Mouse (Mus musculus): ENCODE data around the gene Galnt18.
A peak's percentile ranks its signal among the peaks of the same experiment; 100 is the strongest.

Galnt18 gene

DNA sequence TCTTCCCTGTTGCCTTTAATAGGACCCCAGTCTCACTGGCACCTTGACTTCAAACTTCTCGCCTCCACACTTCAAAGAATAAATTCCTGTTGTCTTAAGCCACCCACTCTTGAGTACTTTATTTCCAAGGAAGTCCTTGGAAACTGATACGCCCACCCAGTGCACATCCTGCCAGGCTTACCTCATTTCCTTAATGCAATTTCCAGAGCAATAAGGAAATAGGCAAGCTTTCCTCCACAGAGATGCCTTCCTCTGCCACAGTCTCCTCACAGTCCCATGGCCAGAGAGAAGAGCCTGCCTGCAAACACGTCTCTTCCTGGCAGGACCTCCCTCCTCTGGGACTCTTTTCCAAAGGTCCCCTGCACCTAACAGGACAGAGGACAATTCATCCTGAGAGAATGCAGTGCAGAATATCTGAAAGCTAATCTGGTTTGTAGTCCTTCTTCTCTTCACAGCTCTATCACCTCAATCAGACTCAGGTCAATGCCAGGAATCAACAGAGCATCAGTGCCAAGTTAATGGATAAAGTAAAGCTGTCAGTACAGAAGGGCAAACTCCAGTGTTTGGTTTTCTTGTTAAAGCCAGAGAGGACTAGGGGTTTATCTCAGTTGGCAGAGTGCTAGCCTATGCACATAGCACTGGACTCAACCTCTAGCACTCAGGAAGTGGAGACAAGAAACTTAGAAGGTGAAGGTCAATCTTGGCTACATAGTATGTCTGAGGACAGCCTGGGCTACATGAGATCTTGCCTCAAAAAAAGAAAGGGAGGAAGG is 65.8 kb downstream of the Galnt18 start:
- no peak for DNase-seq (ENCODE audit: low spot score in 2 of 2)

DNA sequence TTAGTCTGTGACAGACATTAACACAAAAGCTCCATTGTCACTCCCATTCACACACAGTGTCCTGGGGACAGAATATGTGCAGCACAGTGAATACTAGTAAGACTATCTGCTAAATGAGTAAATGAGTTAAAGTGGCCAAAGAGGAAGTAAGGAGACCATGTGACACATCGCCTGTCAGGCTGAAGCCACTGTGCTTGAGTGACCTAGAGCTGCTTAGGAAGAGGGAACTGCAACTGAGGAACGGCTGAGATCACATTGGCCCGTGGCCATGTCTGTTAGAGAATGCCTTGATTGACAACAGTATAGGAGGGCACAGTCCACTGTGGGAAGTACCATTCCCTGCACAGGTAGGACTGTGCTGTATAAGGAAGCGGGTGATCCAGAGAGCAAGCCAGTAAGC is 67.0 kb downstream of the Galnt18 start:
- no peak for DNase-seq (ENCODE audit: low spot score in 2 of 2)

DNA sequence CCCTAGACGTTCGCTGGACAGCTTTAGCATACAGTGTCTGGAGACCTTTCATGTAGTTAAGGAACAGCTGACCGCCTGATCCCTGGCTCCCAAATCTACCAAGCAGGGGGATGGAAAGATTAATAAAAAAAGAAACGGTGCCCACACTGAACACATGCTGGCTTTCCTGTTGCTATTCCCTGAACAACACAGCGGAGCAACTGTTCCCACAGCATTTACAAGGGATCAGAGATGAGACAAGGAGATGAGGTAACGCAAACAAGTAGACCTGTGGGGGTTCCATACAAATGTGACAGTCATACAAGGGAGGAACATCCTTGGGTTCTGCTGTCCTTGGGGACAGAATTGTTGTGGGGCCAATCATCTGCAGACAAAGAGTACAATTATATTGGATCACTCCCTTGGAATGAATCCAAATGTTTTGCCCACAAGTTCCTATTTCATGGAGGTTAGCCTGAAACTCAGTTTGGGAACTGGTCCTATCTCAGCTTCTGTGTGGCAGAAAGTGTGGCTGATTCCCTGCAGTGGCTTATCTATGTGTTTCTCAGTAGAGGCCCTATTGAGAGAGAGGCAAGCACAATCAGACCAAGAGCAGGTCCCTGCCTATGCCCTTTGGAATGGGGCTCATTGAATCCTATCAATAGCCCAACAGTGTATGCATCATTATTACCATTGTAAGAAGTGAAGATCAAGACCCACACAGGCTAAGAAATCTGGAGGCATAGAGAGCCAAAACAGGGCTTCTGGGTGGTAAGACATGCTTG is 68.5 kb downstream of the Galnt18 start:
- no peak for DNase-seq (ENCODE audit: low spot score in 2 of 2)

DNA sequence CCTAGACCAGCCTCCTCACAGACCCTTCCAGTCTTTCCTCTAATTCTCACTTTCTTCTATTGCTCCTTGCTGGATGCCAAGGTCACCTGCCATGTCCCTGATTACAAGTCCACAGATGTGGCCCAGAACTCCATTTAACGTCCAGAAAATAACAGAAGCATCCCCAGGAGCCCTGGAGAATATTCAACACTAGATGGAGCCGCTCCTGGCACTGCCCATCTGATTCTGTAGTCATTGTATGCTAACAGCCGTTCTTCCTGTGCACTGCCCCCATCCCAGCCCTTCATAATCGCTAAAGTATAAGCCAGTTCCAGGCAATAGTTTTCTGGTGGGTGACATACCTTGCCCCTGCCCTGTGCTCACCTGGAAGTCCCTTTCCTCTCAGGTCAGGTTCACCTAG is 69.5 kb downstream of the Galnt18 start:
- DNase-seq (ENCODE audit: low spot score in 2 of 2): no peak

DNA sequence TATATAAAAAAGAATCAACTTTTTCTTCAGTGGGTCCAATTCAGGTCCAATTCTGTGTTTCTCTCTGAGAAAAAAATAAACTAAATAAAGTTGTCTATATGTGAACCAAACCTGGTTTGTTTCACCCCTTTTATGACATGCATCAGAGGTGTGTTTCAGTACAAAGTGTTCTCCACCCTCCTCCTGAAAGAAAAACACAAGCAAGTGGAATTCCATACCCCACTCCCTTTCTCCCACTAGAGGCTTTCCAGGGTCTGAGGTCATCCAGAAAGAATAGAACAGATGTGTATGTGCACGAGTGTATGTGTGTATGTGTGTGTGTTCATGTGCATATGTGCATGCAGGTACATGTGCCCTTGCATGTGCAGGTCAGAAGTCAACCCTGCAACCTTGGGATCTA is 71.2 kb downstream of the Galnt18 start:
- no peak for DNase-seq (ENCODE audit: low spot score in 2 of 2)

DNA sequence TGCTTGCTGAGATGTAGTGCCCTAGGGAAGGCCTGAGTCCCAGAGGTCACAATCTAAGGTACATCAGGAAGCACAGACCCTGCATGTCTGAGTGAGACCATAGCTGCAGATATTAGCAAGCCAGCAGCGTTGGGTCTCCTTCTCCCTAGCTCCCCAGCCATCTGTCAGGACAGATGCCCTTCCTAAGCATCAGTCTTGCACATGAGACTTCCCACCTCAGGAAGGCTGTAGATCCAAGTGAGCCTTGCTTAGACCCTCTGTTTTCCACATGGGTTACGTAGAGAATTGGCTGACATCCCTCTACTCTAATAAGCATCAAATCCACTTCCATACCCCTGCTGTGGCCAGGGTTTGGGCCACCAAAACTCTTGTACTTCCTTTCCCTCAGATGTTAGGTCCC is 76.8 kb downstream of the Galnt18 start:
- DNase-seq (ENCODE audit: low spot score in 2 of 2): no peak

DNA sequence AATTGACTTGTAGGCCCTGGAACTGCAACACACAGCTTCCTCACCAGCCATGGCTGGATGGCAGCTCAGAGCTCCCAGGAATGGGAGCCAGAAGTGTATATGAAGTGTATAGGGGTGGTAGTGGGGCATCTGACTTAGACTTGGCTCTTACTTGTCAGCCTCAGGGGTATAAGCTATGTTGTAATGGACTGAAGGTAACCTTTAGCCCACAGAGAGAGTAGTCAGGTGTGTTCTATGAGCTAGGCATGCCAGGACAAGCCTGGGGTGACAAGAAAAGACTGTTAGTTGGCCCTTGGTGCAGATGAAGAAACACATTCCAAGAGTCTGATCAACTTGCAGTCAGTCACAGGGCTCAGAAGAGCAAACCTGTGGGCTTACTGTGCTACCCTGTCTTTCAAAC is 78.0 kb downstream of the Galnt18 start:
- DNase-seq (ENCODE audit: low spot score in 2 of 2): no peak

DNA sequence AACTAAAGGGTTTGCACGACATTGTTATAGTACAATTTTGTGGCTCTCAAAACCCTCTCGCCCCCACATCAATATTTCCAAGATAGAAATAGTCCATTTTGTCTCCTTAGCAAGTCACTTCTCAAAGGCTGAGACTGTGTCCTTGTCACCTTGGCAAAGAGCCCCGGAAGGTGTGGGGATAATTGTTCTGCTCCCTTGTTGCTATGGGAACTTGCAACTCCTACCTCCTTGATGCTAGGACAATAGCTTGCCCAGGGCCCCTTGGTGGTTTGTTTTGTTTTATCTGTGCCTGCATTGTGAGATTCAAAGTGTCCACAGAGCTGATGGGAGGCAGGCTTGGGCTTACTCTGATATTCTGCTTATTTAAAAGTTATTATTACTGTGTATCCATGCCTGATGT is 80.3 kb downstream of the Galnt18 start:
- no peak for DNase-seq (ENCODE audit: low spot score in 2 of 2)

DNA sequence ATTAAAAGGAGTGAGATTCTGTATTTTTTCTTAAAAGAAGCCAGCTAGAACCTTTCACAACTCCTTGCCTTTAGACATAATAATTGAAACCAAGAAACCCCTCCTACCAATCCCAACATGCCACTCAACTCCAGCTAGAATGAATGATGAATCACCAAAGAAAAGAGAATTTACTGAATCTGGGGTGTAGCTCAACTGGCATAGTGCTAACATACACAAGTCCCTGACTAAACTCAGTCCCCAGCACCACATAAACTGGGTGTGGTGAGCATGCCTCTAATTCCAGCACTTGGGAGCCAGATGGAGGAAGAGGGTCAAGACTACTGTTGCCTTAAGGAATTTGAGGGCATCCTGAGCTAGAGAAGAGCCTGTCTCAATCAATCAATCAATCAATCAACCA is 83.6 kb downstream of the Galnt18 start:
- DNase-seq (ENCODE audit: low spot score in 2 of 2): no peak

DNA sequence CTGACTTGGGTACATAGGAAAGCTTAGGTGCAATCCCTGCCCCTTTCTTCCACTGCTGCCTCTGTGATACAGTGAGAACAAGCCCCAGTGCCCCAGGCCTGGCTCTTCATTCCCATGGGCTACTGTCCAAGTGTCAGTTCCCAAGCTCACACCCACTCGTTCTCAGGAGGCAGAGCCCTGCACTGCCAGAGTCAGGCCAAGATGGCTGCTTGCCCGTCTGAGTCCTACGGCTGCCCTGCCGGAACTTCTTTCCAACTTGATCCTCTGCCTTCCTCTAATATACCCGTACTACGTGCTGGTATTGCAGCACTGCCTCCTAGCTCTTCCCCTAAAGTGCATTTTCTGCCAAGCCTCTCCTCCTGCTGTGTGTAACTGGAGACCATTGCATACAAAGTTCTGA is 85.5 kb downstream of the Galnt18 start:
- peak; percentile 23 to 62 for DNase-seq (ENCODE audit: low spot score in 2 of 2)

DNA sequence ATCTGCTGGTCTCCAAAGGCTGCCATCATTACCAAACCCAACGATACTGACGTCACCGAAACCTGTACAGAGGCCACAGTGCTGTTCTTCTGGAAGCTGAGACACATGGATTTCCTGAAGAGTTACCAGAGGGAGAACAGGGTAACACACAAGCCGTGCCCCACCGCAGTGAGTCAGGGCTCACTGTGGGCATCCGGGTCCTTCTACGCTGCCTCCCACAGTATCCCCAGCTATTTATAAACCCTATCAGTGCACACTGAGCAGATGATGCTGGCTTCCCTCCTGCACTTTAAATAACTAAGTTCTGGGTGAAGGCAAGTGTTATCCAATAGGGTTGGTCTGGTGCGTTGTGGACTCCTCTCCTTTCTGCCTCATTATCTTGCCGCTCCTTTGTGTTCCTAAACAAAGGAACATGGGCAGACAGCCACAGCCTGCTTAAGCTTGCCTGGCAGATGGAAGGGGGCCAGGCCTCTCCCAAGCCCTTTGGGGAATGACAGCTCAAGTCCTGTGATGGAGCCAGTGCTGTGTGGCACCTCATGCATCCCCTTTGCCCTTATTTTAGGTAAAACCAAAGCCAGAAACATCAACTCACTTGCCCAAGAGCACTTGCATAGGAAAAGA is 87.0 kb downstream of the Galnt18 start:
- no peak for DNase-seq (ENCODE audit: low spot score in 2 of 2)

DNA sequence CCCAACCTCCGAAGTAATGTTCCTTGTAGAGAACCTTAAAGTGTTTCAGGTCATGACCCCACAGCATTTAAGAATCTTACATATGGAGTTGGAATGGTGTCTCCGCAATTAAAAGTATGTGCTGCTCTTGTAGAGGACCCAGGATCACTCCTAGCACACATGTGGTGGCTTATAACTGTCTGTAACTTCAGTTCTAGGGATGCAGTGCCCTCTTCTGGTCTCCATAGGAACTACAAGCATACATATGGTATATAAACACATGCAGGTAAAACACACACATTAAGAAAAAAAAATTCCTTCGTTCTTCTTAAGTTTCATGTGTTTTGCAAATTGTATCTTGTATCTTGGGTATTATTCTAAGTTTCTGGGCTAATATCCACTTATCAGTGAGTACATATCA is 99.7 kb downstream of the Galnt18 start:
- DNase-seq (ENCODE audit: low spot score in 2 of 2): no peak

DNA sequence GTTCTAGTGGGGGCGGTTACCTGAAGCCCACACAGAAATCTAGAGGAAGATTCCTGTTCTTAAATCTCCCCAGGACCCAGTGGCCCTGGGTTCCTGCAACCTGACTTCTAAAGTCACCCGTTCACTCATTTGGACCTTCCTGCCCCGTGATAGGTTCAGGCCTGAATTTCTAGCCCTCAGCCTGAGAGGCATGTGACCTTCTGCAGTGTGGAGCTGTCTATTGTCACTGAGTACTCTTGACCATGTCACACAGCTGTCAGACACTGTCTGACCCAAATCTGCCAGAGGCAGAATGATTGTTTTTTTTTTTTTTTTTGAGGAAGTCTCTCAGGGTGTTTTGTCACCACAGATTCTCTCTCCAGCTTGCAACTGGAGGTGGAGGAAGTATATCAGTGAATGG is 103.3 kb downstream of the Galnt18 start:
- DNase-seq (ENCODE audit: low spot score in 2 of 2): no peak

DNA sequence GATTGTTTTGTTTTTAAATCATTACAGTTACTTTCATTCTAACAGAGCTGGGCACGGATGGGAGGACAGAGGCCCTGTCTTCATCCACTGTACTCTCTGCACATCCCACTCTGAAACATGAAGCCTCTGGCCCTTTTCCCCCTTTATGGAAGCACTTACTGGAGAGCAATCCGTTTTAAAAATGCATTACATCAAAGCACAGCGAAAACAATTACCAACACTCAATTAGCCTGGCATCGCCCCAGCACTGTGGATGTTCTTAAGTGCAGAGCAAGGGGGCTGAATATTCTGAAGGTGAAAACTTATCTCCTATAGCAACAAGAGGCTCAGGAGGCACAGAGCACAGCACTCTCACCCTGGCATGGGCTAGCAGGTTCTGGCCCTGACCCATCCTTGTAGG is 107.3 kb downstream of the Galnt18 start:
- no peak for DNase-seq (ENCODE audit: low spot score in 2 of 2)

DNA sequence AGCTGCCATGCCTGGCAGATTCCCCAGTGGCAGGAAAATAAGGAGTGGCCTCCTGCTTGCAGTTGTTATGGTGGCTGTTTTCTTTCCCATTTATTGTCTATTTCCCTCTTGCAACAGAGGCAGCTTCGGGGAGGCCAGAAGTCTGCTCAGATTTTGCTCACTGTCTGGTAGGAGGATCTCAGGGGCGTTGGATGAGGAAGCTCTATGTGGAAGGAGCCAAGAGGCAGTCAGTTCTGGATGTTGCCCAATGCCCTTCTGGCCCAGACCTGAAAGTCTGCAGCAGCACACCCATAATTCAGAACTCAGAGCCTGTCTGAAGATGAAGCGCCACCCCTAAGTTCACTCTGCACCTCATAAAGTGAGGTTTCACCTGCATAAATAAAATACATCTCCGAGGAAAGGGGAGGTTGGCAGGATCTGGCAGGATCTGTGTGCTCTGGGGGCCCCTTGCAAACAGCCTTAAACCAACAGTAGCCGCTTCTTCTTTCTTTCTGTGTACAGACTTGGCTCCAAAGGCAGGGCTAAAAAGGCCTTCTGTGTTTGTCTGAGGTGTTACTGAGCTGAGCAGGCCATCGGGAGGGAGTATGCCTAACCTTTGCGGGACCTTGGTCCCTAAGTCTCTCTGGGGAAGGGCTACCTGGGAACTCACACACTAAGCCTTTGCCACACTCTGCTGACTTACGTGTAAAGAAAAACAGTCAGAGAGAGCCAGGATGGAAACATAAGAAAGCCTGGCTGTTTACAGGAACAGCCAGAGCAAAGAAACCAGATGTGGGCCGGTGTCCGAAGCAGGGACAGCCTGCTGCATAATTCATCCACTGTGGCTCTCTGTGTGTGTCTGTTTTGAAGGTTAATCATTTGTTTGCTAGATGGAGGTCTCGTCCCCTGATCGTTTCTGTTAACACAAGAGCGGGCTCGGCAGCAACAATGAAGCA is 116.4 kb downstream of the Galnt18 start:
- DNase-seq (ENCODE audit: low spot score in 2 of 2): no peak

DNA sequence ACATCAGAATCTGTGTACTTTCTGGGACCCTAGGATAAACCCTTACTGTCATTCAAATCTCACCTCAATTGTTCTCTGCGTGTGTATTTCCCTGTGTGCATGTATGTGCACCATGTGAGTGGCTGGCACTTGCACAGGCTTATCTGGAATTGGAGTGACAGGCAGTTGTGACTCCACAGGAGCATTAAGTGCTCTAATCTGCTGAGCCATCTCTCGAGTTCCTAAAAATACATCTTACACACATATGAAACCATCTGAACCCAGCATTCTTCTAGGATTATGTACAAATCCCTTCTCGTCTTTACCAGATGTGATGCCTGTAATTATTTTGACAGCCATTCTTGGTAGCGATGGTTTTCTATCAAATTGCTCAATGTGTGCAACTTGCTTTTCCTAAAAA is 121.2 kb downstream of the Galnt18 start:
- DNase-seq (ENCODE audit: low spot score in 2 of 2): no peak

DNA sequence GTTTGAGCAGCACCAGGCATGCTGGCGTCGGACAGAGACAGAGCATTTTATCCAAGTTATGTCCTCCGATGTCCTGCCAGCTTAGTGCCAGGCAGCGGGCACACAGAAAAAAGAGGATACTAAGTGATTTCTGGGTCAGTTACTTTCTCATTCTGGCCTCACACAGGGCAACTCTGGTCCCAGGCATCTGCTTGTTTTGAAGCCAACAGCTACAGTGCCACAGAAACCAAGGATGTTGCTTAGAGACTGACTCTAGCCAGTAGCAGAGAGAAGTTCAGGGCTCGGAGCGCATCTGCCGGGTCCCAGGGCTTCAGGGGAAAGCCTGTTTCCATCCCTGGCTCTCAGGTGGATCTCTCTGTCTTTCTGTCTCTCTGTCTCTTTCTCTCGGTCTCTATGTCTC is 124.8 kb downstream of the Galnt18 start:
- no peak for DNase-seq (ENCODE audit: low spot score in 2 of 2)

DNA sequence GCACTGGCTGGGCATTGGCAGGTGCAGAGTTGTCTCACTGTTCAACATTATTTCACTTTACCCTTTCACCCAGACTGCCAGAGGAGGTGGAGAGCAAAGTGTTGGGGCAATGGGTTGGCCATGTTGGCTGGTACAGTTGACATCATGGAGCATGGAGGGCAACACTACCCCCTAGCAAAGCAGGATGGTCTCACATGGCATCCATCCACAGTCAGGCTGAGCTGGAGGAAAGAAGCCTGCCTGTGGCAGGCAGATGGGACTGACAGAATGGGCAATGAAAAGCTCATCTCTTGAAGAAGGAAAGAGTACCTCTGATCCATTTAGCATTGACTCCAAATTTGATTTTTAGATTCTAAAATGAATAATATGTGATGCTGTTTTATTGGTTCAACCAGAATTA is 125.3 kb downstream of the Galnt18 start:
- no peak for DNase-seq (ENCODE audit: low spot score in 2 of 2)

DNA sequence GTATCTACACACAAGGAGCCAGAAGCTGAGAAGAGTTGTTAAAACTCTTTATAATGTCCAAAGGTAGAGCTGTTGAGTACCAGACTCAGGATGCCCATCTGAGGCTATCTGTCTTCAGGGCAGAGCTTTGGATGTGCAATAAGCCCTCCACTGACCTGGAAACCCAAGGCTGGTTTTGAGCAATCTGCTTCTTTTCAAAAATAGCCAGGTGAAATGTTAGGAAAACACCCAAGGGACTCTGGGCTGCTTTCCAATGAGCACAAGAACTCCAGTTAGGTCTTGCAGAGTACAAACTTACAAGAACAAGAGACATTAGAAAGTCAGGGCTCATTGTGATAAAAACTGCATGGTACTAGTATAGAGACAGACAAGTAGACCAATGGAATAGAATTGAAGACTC is 135.4 kb downstream of the Galnt18 start:
- DNase-seq (ENCODE audit: low spot score in 2 of 2): no peak

DNA sequence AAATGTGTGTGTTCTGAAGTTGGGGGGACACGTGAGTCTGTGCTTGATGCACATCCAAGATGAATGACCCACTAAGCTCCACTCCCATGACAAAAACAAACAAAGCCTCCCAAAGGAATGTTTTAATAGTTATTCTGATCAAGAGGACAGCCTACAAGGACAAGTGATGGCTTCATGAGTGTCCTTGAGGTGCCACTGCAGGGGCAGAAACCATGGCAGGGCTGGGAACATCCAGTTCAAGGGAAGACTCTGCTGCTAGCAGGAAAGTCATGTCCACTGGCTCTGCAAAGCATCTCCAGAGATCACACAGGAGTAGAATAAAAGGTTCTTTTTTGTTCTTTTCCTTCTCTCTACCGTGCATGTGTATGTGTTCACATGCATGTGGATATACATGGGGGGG is 140.9 kb downstream of the Galnt18 start:
- no peak for DNase-seq (ENCODE audit: low spot score in 2 of 2)

DNA sequence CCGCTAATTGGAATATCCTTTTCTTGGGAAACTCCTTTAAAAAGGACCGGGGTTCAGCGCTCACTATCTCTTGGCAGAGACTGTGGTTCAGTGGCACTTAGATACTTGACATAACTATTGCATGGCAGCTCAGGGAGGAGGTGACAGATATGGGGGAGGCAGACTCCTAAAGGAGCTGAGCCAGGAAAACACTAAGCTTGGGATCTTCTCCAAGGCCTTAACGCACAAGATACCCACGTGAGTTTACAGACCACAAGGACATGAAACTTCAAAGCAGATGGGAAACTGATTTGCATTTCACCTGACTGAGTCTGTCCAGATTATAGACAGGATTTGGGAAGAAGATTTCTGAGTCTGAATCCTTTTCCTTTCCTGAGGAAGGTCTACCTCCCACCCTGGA is 141.3 kb downstream of the Galnt18 start:
- DNase-seq (ENCODE audit: low spot score in 2 of 2): no peak

DNA sequence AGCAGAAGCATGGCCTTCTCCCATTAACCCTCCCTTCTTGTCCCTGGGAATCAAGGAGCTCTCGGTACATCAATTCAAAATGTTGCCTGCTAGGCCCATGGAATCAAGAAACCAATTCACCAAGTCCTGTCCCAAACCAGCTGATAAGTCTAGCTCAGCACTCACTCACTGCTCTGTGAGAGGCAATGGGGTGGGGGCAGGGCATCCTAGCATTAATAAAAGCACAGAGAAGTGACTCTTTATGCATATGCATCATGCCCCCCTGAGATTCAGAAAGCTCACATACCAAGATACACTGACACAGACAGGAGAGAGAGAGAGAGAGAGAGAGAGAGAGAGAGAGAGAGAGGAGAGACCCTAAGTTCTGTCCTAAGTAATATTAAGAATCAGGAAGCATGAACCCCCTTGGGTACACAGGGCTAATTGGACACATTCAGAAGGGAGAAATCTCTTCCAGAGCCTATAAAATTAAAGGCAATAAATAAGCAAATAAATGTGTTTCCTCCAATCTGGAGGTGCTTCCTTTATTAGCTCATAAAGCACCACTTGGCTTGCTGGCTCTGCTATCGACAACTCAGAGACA is 141.8 kb downstream of the Galnt18 start:
- no peak for DNase-seq (ENCODE audit: low spot score in 2 of 2)
